Mouse (Mus musculus) spleen, adult 18-20 months (tissue): ENCODE data around the gene Scrn2.
A peak's percentile ranks its signal among the peaks of the same experiment; 100 is the strongest.

Experiments used
- DNase-seq, 2 experiments: peaks; one replicate each; pipeline ENCODE4 v3.0.0; 2022; ENCODE audit warnings: mixed read lengths in 2 of 2

The Scrn2 gene

DNA sequence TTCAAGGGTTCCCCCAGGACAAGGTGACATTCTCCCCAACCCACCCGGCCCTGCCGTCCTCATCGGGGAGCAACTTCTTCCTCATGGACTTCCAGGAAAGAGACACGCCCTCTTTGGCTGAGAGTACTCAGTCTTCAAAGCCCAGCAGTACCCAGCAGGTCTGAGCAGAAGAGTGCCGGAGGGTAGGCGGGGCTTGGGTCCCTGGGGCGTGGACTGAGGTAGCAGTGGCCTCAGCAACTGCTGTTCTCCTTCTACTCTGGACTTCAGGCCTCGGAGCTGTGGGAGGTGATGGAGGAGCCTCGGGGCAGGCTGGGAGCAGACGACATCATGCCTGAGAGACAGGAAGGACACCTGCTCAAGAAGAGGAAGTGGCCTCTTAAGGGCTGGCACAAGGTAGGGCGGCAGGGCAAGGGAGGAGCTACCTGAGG lies 22.5 kb downstream of the Scrn2 start:
- DNase-seq = peak in 1 of 2 experiments; percentile 40

DNA sequence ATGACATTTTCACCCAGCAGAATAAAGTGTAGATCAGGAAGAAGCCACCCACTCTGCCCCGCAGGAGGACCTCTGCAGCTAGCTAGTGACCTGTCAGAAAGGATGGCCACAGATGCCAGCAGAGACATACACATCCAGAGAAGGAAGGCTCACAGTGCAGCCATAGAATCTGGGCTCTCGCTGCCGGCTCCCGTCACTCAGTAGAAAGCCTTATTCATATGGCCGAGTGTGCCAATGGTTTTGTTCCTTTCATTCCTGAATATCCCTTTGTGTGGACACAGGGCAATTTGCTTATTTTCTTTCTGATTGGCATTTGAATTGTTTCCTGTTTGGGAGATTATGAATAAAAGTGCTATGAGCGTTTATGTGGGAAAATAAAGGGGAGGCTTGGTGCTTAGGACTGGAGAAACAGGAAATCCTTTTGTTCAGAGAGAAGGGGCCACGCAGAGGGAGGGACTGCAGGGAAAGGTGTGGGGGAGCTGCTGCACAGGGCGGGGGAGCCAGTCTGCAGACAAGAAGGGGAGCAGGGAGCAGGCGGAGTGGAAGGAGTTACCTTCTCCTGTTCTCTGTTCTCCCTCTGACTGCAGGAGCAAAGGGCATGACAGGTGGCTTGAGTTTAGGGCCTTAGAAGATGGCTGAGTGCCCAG lies 33.7 kb downstream of the Scrn2 start:
- no peak for DNase-seq

DNA sequence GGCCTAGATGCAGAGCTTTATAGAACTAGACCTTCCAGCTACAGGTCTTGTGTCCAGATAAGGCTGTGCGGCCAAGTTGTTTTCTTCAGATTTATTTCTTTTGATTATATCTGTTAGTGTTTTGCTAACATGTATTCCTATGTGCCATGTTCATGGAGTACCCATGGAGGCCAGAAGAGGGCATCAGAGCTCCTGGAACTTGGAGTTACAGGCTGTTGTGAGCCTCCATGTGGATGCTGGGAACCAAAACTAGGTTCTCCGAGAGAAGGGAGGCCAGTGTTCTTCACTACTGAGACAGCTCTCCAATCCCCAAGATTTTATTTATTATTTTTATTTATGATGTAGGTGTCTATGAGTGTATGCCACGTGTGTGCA lies 34.2 kb downstream of the Scrn2 start:
- DNase-seq = no peak

DNA sequence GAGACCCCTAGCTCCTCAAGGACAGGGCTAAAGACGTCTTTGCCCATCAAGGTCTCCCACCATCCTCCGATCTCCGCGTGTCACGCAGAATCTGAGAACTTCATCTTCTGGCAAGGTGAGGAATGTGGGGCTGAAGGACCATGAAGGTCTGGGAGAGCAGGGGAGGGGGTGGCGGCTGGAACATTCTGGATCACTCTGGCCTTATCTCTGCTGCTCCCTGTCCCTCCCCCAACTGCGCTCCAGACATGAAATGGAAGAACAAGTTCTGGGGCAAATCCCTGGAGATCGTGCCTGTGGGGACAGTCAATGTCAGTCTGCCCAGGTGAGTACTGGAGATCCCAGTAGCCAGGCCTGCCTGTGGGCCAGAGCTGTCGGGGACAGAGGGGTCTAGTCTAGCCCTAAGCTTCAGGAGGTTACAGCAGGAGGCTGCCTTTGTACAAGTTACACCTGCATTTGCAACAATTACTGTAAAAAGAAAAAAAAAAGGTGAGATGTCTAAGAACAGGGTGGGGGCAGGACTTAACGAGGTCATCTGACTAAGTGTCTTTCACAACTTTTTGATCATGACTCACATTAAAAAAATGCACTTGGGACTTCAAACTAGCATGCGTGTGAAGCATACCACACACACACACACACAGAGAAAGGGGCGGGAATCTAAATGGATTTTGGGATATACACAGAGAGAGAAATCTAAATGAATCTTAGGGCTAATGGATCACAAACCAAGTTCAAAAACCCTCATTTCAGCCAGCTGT lies 36.0 kb downstream of the Scrn2 start:
- no peak for DNase-seq

GRCm38 (mm10) chr11:97066656-97067360 lies 37.1 kb downstream of the Scrn2 start:
- no peak for DNase-seq

DNA sequence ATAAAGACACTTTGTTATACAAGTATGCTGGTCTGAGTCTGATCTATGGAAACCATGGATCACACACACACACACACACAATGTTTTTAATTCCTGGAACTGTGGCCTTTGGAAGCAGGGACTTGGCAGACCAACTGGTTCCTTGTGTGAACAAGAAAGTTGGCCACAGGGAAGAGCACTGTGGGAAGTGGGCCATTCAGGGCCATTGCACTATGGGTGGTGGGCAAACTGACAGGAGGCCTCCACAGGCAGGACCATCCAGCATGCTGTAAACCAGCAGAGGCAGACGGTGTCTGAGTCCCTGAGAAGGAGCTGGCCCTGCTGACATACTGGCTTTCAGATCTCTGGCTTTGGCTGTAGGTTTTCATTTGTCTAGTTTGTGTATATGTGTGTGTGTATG lies 39.6 kb downstream of the Scrn2 start:
- no peak for DNase-seq

- DNase-seq = no peak
These were observed 40.0 kb downstream of the Scrn2 start for GRCm38 (mm10) chr11:97069770-97070169.

DNA sequence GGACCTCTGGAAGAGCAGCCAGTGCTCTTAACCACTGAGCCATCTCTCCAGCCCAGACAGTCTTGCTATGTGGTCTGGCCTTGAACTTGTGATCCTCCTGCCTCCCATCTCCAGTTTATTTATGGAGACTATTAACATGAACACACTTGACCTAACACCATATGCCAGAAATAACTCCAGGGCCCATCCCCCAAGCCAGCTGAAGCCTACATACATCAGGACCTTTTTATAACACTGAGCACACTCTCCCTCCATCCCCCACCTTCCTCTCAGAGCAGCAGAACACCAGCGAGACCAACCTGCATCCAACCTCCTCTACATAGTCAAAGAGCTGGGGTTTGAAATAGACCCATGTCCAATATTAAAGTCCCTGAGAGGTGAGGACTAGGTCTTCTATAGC lies 41.4 kb downstream of the Scrn2 start:
- no peak for DNase-seq

GRCm38 (mm10) chr11:97072533-97072932 lies 42.8 kb downstream of the Scrn2 start:
- peak in 1 of 2 experiments; percentile 21 for DNase-seq

DNA sequence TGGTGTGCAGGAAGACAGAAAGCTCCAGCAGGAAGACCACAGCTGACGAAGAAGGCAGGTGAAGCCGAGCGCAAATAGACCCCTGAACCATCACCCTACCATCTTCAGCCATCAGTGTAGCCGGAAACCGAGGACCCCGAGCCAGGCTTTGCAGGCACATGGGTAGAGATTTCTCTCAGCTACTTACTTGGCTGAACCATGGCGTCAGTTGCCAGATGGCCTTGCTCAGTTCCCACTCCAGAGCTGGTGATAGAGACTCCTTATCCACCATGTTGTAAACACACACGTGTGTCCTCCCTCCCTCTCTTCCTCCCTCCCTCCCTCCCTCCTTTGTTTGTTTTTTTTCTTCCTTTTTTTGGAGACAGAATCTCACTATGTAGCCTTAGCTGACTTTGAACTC lies 44.5 kb downstream of the Scrn2 start:
- no peak for DNase-seq

DNA sequence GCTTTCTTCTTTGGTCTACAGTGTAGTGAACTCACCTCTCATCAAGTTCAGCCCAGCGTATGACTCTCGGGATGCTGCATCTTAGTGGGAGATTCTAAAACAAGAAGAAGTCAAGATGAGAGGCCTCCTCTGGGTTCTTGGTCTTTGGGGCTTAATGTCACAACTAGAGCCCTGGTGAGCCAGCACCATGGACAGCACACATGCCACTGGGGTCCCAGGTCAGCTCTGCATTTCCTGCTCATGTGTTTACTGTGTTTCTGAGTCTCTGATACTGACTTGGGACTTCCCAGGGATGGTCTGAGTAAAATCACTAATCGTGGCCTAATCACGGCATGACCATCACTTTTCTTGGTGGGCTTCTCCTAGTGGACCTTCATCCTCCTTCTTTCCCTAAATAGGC lies 49.0 kb downstream of the Scrn2 start:
- no peak for DNase-seq

DNA sequence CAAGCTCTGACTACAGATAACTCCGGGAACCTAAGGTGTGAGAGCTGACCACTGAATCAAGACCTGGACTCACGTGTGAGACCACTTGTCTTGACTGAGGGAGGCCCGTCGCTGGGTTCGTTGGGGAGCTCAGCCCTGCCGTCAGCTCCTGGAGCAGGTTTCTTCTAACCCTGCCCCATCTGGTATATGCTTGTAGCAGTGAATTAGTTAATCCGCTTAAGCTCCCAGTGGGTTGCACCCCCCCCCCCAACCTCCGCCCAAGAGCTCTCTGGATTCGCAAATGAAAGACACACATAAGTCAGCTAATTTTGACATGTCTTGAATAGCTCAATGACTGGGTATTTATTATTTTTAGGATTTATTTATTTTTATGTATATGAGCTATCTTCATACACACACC lies 50.6 kb downstream of the Scrn2 start:
- DNase-seq = no peak

DNA sequence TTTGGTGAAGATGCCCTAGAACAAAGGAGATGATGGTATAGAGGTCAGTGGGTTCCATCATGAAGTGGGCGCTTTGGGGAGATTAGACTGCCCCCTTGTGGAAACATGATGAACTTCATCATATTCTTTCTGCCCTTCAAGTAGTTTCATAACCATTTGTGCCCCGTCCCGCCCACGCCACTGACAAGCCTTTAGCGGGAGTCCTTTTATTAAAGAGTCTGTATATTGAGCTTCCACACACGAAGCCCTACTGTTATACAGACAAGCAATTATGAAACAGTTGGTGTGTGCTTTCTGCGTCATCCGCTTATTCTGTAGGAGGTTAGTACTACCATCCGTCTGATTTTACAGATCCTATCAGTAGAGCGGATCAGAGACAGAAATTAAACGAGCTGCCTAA lies 53.2 kb downstream of the Scrn2 start:
- DNase-seq = peak in 1 of 2 experiments; percentile 42
